Mouse (Mus musculus) hindbrain, postnatal 0 days (tissue): ENCODE results near the gene Cggbp1. TPM values are rescaled to one million over a fixed set of nuclear protein-coding genes. Genes with fewer than 3 reads are reported as not detected.

Source experiments
- ATAC-seq: fragments of 200-750 bp; cut with Nextera tagmentation; 2 replicates; pipeline ENCODE4 v1.8.0; 2017; ENCODE audit warnings: mild to moderate bottlenecking, moderate TSS enrichment, moderate library complexity
- DNase-seq: peaks from one replicate; pipeline ENCODE4 v3.0.0-alpha.2; 2015; ENCODE audit warnings: low spot score
- H3K27ac ChIP-seq: fragments of 300-500 bp; sonication (generic); 2 replicates; pipeline ENCODE4 v1.5.1; 2014; ENCODE audit warnings: mild to moderate bottlenecking
- H3K27me3 ChIP-seq: fragments of 300-500 bp; sonication (generic); 2 replicates; pipeline ENCODE4 v1.6.1; 2014; ENCODE audit warnings: low read length, mixed read lengths; ENCODE audit not compliant: insufficient read depth
- H3K36me3 ChIP-seq: fragments of 300-500 bp; sonication (generic); 2 replicates; pipeline ENCODE4 v1.6.1; 2014; ENCODE audit warnings: low read length, mixed read lengths; ENCODE audit not compliant: insufficient read depth
- H3K4me1 ChIP-seq: fragments of 300-500 bp; sonication (generic); 2 replicates; pipeline ENCODE4 v1.6.1; 2014; ENCODE audit warnings: antibody characterized with exemption, low read length, mixed read lengths; ENCODE audit not compliant: insufficient read depth
- H3K4me2 ChIP-seq: fragments of 300-500 bp; sonication (generic); 2 replicates; pipeline ENCODE4 v1.6.1; 2014; ENCODE audit warnings: low read depth, mild to moderate bottlenecking, low read length, moderate library complexity, mixed read lengths
- H3K4me3 ChIP-seq: fragments of 300-500 bp; sonication (generic); 2 replicates; pipeline ENCODE4 v1.5.1; 2014; ENCODE audit warnings: low read length
- H3K9ac ChIP-seq: fragments of 300-500 bp; sonication (generic); replicated peaks from 2 replicates; pipeline ENCODE4 v1.6.1; 2014; ENCODE audit warnings: mild to moderate bottlenecking, low read length, moderate library complexity, mixed read lengths
- H3K9me3 ChIP-seq: fragments of 300-500 bp; sonication (generic); 2 replicates; pipeline ENCODE4 v1.6.1; 2016; ENCODE audit warnings: low read length, mixed read lengths
- CTCF ChIP-seq: IDR thresholded peaks from 2 replicates; pipeline ENCODE4 v1.5.1; 2016; ENCODE audit warnings: antibody characterized with exemption, control low read depth, low read depth
- WGBS: fragments of 180-500 bp; shearing (Covaris S2); extraction: QIAGEN DNeasy Blood & Tissue Kit; methylation state at CpG from one replicate; pipeline ENCODE4 v1.1.7; 2014; 5-methylcytosine and 5-hydroxymethylcytosine counted together
- polyA plus RNA-seq: library from polyadenylated mRNA; unstranded; fragments of >200 nt; fragmentation: Nextera tagmentation; extraction: Ambion mirVana; gene quantifications from 2 replicates; pipeline ENCODE4 v1.2.1, GENCODE M21; 2015
- total RNA-seq: library from RNA; depleted of rRNA; stranded (reverse); fragments of >200 nt; gene quantifications from 2 replicates; pipeline ENCODE4 v1.2.3, GENCODE M21; 2014

Cggbp1 gene
- total and polyA plus RNA-seq, 2 experiments from 2014 or later, result 47.1 to 53.0 TPM

GRCm38 (mm10) chr16:64835996-64836545, 15.7 kb upstream of the Cggbp1 start:
- Histone ChIP-seq H3K4me2 (no peak overlapping the region), H3K4me1 (no peaks in the 10 kb centered on the region), H3K9me3 (no peaks in the 10 kb centered on the region), H3K9ac (no peak overlapping the region), H3K4me3 (no peak overlapping the region), H3K36me3 (no peaks in the 10 kb centered on the region), H3K27me3 (no peaks in the 10 kb centered on the region), H3K27ac (no peak overlapping the region)
- 85% methylated on average over 1 of the region's 1 CpGs for WGBS
- no peak for TF ChIP-seq CTCF
- ATAC-seq (no peak), DNase-seq (no peak)

GRCm38 (mm10) chr16:64836709-64837108, 15.1 kb upstream of the Cggbp1 start:
- H3K36me3 ChIP-seq, result no peaks in the 10 kb centered on the region
- H3K9me3 ChIP-seq, result no peaks in the 10 kb centered on the region
- H3K4me1 ChIP-seq, result no peaks in the 10 kb centered on the region
- no peak overlapping the region for H3K27ac ChIP-seq
- no peak overlapping the region for H3K9ac ChIP-seq
- no peak for DNase-seq
- no peak for TF ChIP-seq CTCF
- H3K4me3 ChIP-seq, result no peak overlapping the region
- 93% methylated on average over 2 of the region's 2 CpGs for WGBS
- H3K4me2 ChIP-seq, result no peak overlapping the region
- no peak for ATAC-seq
- no peaks in the 10 kb centered on the region for H3K27me3 ChIP-seq

GRCm38 (mm10) chr16:64841481-64842373, 10.1 kb upstream of the Cggbp1 start:
- DNase-seq, result no peak
- no peaks in the 10 kb centered on the region for H3K9me3 ChIP-seq
- no peak overlapping the region for H3K9ac ChIP-seq
- no peaks in the 10 kb centered on the region for H3K4me1 ChIP-seq
- WGBS, result 89% methylated on average over 5 of the region's 5 CpGs
- no peak overlapping the region for H3K27ac ChIP-seq
- ATAC-seq, result no peak
- H3K36me3 ChIP-seq, result no peaks in the 10 kb centered on the region
- H3K4me3 ChIP-seq, result no peak overlapping the region
- H3K27me3 ChIP-seq, result no peaks in the 10 kb centered on the region
- TF ChIP-seq CTCF, result no peak
- H3K4me2 ChIP-seq, result no peak overlapping the region

- Histone ChIP-seq H3K36me3 (no peaks in the 10 kb centered on the region), H3K9ac (no peak overlapping the region), H3K4me2 (no peak overlapping the region), H3K27ac (no peak overlapping the region), H3K9me3 (no peaks in the 10 kb centered on the region), H3K27me3 (no peaks in the 10 kb centered on the region), H3K4me3 (no peak overlapping the region), H3K4me1 (no peaks in the 10 kb centered on the region)
- no peak for DNase-seq
- WGBS, result 96% methylated on average over 3 of the region's 3 CpGs
- TF ChIP-seq CTCF, result peak; percentile 28; the same call in 1 of the 2 replicates
- ATAC-seq, result no peak
Measured at GRCm38 (mm10) chr16:64842374-64842729, 9.4 kb upstream of the Cggbp1 start.

GRCm38 (mm10) chr16:64845947-64846346, 5.8 kb upstream of the Cggbp1 start:
- DNase-seq (no peak), ATAC-seq (no peak)
- peaks cover 5% of the 10 kb centered on the region; the same call in 1 of the 2 replicates for H3K4me1 ChIP-seq
- H3K9me3 ChIP-seq, result no peaks in the 10 kb centered on the region
- no peak overlapping the region for H3K4me2 ChIP-seq
- H3K36me3 ChIP-seq, result no peaks in the 10 kb centered on the region
- no peak overlapping the region for H3K27ac ChIP-seq
- H3K9ac ChIP-seq, result no peak overlapping the region
- no peaks in the 10 kb centered on the region for H3K27me3 ChIP-seq
- H3K4me3 ChIP-seq, result no peak overlapping the region
- TF ChIP-seq CTCF, result peak; percentile 13; the same call in 1 of the 2 replicates
- WGBS, result 91% methylated on average over 8 of the region's 8 CpGs

- Histone ChIP-seq H3K9ac (peak overlapping the region; percentile 91), H3K27ac (peak overlapping the region; percentile 97), H3K4me2 (peak overlapping the region; percentile 98), H3K36me3 (peaks cover 5% of the 10 kb centered on the region), H3K27me3 (no peaks in the 10 kb centered on the region), H3K4me1 (peaks cover 9% of the 10 kb centered on the region; the same call in 1 of the 2 replicates), H3K9me3 (no peaks in the 10 kb centered on the region), H3K4me3 (peak overlapping the region; percentile 97)
- 3% methylated on average over 16 of the region's 16 CpGs for WGBS
- TF ChIP-seq CTCF, result no peak
- no peak for ATAC-seq
- DNase-seq, result peak; percentile 41
Measured at GRCm38 (mm10) chr16:64850287-64851084, 1.3 kb upstream of the Cggbp1 start.
